Mouse (Mus musculus) midbrain, embryonic 16.5 days (tissue): Measurements from ENCODE around the gene Mark1. TPM values are rescaled to one million over a fixed set of nuclear protein-coding genes. Genes with fewer than 3 reads are reported as not detected.

Experiments used
- ATAC-seq: fragments of 200-750 bp; cut with Nextera tagmentation; 2 replicates; pipeline ENCODE4 v1.8.0; 2017; ENCODE audit warnings: moderate TSS enrichment
- H3K27ac ChIP-seq: fragments of 300-500 bp; sonication (generic); 2 replicates; pipeline ENCODE4 v1.5.1; 2014; ENCODE audit warnings: mild to moderate bottlenecking, low read length, mixed read lengths
- H3K27me3 ChIP-seq: fragments of 300-500 bp; sonication (generic); 2 replicates; pipeline ENCODE4 v1.6.1; 2014; ENCODE audit warnings: low read depth, low read length, mixed read lengths; ENCODE audit not compliant: control insufficient read depth, insufficient read depth
- H3K36me3 ChIP-seq: fragments of 300-500 bp; sonication (generic); 2 replicates; pipeline ENCODE4 v1.6.1; 2014; ENCODE audit warnings: mild to moderate bottlenecking, low read length, moderate library complexity, mixed read lengths; ENCODE audit not compliant: control insufficient read depth, insufficient read depth
- H3K4me1 ChIP-seq: fragments of 300-500 bp; sonication (generic); 2 replicates; pipeline ENCODE4 v1.6.1; 2014; ENCODE audit warnings: mild to moderate bottlenecking, low read length, mixed read lengths; ENCODE audit not compliant: control insufficient read depth, insufficient read depth
- H3K4me2 ChIP-seq: fragments of 300-500 bp; sonication (generic); 2 replicates; pipeline ENCODE4 v1.6.1; 2014; ENCODE audit warnings: mild to moderate bottlenecking, low read length, mixed read lengths
- H3K4me3 ChIP-seq: fragments of 300-500 bp; sonication (generic); 2 replicates; pipeline ENCODE4 v1.5.1; 2014; ENCODE audit warnings: low read depth, mild to moderate bottlenecking, low read length, moderate library complexity, mixed read lengths
- H3K9ac ChIP-seq: fragments of 300-500 bp; sonication (generic); 2 replicates; pipeline ENCODE4 v1.6.1; 2014; ENCODE audit warnings: low read depth, low read length, mixed read lengths
- H3K9me3 ChIP-seq: fragments of 300-500 bp; sonication (generic); replicated peaks from 2 replicates; pipeline ENCODE4 v1.6.1; 2014; ENCODE audit warnings: mild to moderate bottlenecking, low read length, mixed read lengths; ENCODE audit not compliant: control insufficient read depth, poor library complexity, severe bottlenecking
- WGBS: fragments of 180-500 bp; shearing (Covaris S2); extraction: QIAGEN DNeasy Blood & Tissue Kit; methylation state at CpG from one replicate; pipeline ENCODE4 v1.1.7; 2014; 5-methylcytosine and 5-hydroxymethylcytosine counted together
- polyA plus RNA-seq: library from polyadenylated mRNA; unstranded; fragments of >200 nt; fragmentation: Nextera tagmentation; extraction: Ambion mirVana; gene quantifications from 2 replicates; pipeline ENCODE4 v1.2.1, GENCODE M21; 2015

The Mark1 gene
- polyA plus RNA-seq, 1 experiment from 2014 or later, result 14.5 TPM

- Histone ChIP-seq H3K4me3 (no peak overlapping the region), H3K4me2 (no peak overlapping the region), H3K27me3 (no peaks in the 10 kb centered on the region), H3K9me3 (no peaks in the 10 kb centered on the region), H3K9ac (no peak overlapping the region), H3K27ac (no peak overlapping the region), H3K4me1 (no peaks in the 10 kb centered on the region), H3K36me3 (no peaks in the 10 kb centered on the region)
- no peak for ATAC-seq
- 83% methylated on average over 1 of the region's 1 CpGs for WGBS
Observed at GRCm38 (mm10) chr1:184858253-184858652, 141.1 kb downstream of the Mark1 start.

DNA sequence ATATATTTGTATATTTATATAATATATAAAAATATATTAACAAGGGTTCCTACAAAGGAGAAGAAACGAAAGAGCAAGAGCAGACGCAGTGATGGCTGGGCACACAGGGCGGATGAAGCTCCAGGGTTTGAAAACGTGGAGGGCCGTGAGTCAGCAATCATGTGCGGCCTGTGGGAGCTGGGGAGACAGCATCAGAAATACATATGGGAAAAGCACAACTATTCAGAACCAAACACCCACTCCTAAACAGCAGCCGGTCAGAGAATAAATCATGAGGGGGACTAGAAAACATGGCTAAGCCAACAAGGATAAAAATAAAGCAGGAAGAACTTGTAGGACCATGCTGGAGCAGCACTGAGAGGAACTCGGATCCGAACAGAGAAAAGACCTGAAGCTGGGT lies 142.2 kb downstream of the Mark1 start:
- Histone ChIP-seq H3K27ac (no peak overlapping the region), H3K9ac (no peak overlapping the region), H3K4me1 (peaks cover under 1% of the 10 kb centered on the region; the same call in 1 of the 2 replicates), H3K9me3 (no peaks in the 10 kb centered on the region), H3K36me3 (no peaks in the 10 kb centered on the region), H3K4me2 (no peak overlapping the region), H3K4me3 (no peak overlapping the region), H3K27me3 (no peaks in the 10 kb centered on the region)
- WGBS, result 91% methylated on average over 9 of the region's 9 CpGs
- no peak for ATAC-seq

DNA sequence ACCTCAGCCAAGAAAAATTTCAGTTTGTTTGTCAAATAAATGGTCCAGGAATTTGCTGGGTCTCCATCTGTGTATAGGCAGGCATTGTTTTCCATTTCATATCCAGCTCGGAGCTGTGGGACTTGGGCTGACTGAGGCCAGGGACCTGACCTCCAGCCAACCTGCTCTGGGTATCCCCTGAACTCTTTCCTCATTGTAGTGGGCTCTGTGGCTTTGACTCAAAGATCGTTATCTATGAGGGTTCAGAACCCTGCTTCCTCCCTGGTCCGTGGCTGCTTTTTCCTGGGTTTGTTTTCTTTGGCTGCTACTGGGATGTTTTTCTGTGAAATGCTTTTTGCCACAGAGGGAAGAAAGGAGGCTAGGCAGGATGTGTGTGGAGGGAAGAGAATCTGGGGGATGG lies 145.4 kb downstream of the Mark1 start:
- ATAC-seq, result no peak
- Histone ChIP-seq H3K9me3 (no peaks in the 10 kb centered on the region), H3K4me2 (no peak overlapping the region), H3K4me3 (no peak overlapping the region), H3K36me3 (no peaks in the 10 kb centered on the region), H3K9ac (no peak overlapping the region), H3K4me1 (peaks cover 5% of the 10 kb centered on the region; the same call in 1 of the 2 replicates), H3K27ac (no peak overlapping the region), H3K27me3 (peaks cover 4% of the 10 kb centered on the region; the same call in 1 of the 2 replicates)
- 75% methylated on average over 3 of the region's 3 CpGs for WGBS

DNA sequence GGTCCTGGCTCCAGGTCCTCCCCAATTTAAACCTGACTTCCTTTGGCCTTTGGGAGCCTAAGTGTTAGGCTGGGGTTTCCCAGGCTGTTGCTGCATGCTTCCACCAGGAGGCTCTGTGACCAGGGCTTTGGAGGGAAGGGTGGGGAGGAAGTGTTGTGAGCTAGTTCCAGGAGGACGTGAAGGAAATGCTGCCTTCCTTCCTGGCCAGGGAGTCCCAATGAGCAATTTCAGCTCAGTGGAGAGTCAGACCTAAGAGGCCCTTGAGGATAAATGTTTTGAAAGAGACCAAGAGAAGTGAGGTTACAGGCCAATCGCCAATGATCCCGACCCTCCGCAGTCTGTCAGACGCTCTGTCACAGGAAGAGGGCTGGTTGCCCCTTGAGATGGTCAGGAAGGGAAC lies 146.0 kb downstream of the Mark1 start:
- Histone ChIP-seq H3K9me3 (no peaks in the 10 kb centered on the region), H3K9ac (no peak overlapping the region), H3K4me3 (no peak overlapping the region), H3K4me1 (peaks cover 5% of the 10 kb centered on the region; the same call in 1 of the 2 replicates), H3K4me2 (0 out of 2 replicates have a peak overlapping the region, but pooled peaks have one; percentile 13), H3K27ac (no peak overlapping the region), H3K27me3 (peaks cover 4% of the 10 kb centered on the region), H3K36me3 (no peaks in the 10 kb centered on the region)
- WGBS, result 37% methylated on average over 5 of the region's 5 CpGs
- no peak for ATAC-seq

DNA sequence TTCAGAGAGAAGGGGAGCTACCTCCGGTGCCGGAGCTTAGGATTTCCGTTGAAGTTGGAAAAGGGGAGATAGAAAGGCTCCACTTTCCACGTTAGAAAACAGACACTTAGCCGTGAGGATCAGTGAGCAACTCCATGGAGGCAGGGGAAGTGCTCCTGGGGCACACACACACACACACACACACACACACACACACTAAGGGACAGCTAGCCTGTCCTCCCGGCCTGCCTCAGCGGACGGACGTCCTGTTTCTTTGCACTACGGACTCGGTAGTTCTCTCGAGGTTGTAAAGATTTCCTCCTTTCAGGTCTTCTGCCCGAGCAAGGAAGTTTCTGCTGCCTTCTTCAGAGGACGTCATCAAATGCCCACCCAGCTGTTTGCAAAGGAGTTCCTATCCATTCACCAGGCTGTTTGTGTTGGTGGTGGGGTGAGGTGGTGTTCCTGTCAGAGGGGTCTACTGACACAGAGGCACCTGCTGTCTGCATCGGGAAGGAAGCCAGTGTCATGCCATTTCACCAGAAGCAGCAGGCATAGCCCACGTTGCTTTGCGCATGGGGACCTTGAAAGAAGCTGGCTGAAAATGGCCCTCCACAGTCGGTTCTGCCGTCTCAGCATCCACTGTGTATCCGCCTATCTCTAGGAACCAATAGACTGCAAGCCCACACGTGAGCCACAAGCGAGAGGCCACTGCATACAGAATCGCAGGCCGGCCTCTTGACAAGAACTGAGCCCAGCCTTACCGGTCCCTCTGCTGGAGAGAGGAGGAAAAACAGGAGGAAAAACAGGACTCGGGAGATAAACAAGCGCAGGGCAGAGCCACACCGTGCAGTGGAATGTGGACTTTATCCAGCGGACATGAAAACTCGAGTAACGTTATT lies 147.4 kb downstream of the Mark1 start:
- Histone ChIP-seq H3K9me3 (no peaks in the 10 kb centered on the region), H3K4me1 (peaks cover 5% of the 10 kb centered on the region; the same call in 1 of the 2 replicates), H3K36me3 (no peaks in the 10 kb centered on the region), H3K4me2 (peak overlapping the region; percentile 56), H3K9ac (peak overlapping the region; percentile 47; the same call in 1 of the 2 replicates), H3K27ac (peak overlapping the region; percentile 38; the same call in 1 of the 2 replicates), H3K27me3 (peaks cover 7% of the 10 kb centered on the region), H3K4me3 (peak overlapping the region; percentile 30)
- WGBS, result 14% methylated on average over 31 of the region's 31 CpGs
- peak; percentile 95 for ATAC-seq

- Histone ChIP-seq H3K9ac (no peak overlapping the region), H3K27ac (0 out of 2 replicates have a peak overlapping the region, but pooled peaks have one; percentile 3), H3K4me3 (no peak overlapping the region), H3K27me3 (peaks cover 7% of the 10 kb centered on the region), H3K4me2 (no peak overlapping the region), H3K36me3 (no peaks in the 10 kb centered on the region), H3K4me1 (peaks cover 10% of the 10 kb centered on the region), H3K9me3 (no peaks in the 10 kb centered on the region)
- ATAC-seq, result no peak
- 40% methylated on average over 7 of the region's 7 CpGs for WGBS
Observed at GRCm38 (mm10) chr1:184851166-184851565, 148.2 kb downstream of the Mark1 start.

GRCm38 (mm10) chr1:184846973-184847372 lies 152.4 kb downstream of the Mark1 start:
- WGBS, result 58% methylated on average over 3 of the region's 3 CpGs
- no peaks in the 10 kb centered on the region for H3K36me3 ChIP-seq
- H3K4me1 ChIP-seq, result peaks cover 21% of the 10 kb centered on the region
- no peak overlapping the region for H3K4me3 ChIP-seq
- H3K27ac ChIP-seq, result no peak overlapping the region
- no peaks in the 10 kb centered on the region for H3K9me3 ChIP-seq
- no peak overlapping the region for H3K9ac ChIP-seq
- peaks cover 7% of the 10 kb centered on the region for H3K27me3 ChIP-seq
- no peak overlapping the region; the same call in 1 of the 2 replicates for H3K4me2 ChIP-seq
- ATAC-seq, result no peak
